Mouse (Mus musculus): ENCODE results near the gene Mical2. TPM values are rescaled to one million over a fixed set of nuclear protein-coding genes. Genes with fewer than 3 reads are reported as not detected.

The Mical2 gene
- polyA plus RNA-seq, 1 experiment, result 173 TPM

- H3K27me3 ChIP-seq (ENCODE audit: control insufficient read depth, insufficient read depth, low read length), result no peaks in the 10 kb centered on the region; the same call in 1 of the 2 replicates
- TF ChIP-seq CTCF (IDR thresholded peaks at IDR 0.05; ENCODE audit: borderline replicate concordance, insufficient read depth, low read depth, low read length) (no peak), POLR2A (IDR thresholded peaks at IDR 0.05; ENCODE audit: borderline replicate concordance, insufficient read depth, low read length) (no peak)
- peak in 1 of 2 experiments; percentile 61 for DNase-seq
- WGBS, result 22% methylated on average over 10 of the region's 10 CpGs
- H3K4me3 ChIP-seq (replicated peaks; ENCODE audit: insufficient read depth, low read depth, low read length), result no peak overlapping the region
- H3K4me1 ChIP-seq (ENCODE audit: control insufficient read depth, insufficient read depth, low read length), result peaks cover 88% of the 10 kb centered on the region
- peak overlapping the region; percentile 58 for H3K27ac ChIP-seq (ENCODE audit: insufficient read depth, low read length)
Measured at GRCm38 (mm10) chr7:112238768-112239728, 13.4 kb downstream of the Mical2 start.

- Histone ChIP-seq H3K4me3 (replicated peaks; ENCODE audit: insufficient read depth, low read depth, low read length) (no peak overlapping the region), H3K27ac (ENCODE audit: insufficient read depth, low read length) (peak overlapping the region; percentile 99), H3K4me1 (ENCODE audit: control insufficient read depth, insufficient read depth, low read length) (peaks cover 80% of the 10 kb centered on the region), H3K27me3 (ENCODE audit: control insufficient read depth, insufficient read depth, low read length) (no peaks in the 10 kb centered on the region; the same call in 1 of the 2 replicates)
- TF ChIP-seq POLR2A (IDR thresholded peaks at IDR 0.05; ENCODE audit: borderline replicate concordance, insufficient read depth, low read length) (no peak), CTCF (IDR thresholded peaks at IDR 0.05; ENCODE audit: borderline replicate concordance, insufficient read depth, low read depth, low read length) (no peak)
- no peak for DNase-seq
- 79% methylated on average over 2 of the region's 2 CpGs for WGBS
Measured at GRCm38 (mm10) chr7:112240748-112241147, 15.1 kb downstream of the Mical2 start.

- TF ChIP-seq POLR2A (IDR thresholded peaks at IDR 0.05; ENCODE audit: borderline replicate concordance, insufficient read depth, low read length) (no peak), CTCF (IDR thresholded peaks at IDR 0.05; ENCODE audit: borderline replicate concordance, insufficient read depth, low read depth, low read length) (no peak)
- H3K4me1 ChIP-seq (ENCODE audit: control insufficient read depth, insufficient read depth, low read length), result peaks cover 86% of the 10 kb centered on the region
- WGBS, result 7% methylated on average over 8 of the region's 8 CpGs
- peak overlapping the region; percentile 99 for H3K27ac ChIP-seq (ENCODE audit: insufficient read depth, low read length)
- H3K27me3 ChIP-seq (ENCODE audit: control insufficient read depth, insufficient read depth, low read length), result no peaks in the 10 kb centered on the region; the same call in 1 of the 2 replicates
- peak; percentile 70 to 81 for DNase-seq
- H3K4me3 ChIP-seq (replicated peaks; ENCODE audit: insufficient read depth, low read depth, low read length), result no peak overlapping the region
Measured at GRCm38 (mm10) chr7:112241211-112241944, 15.7 kb downstream of the Mical2 start.

GRCm38 (mm10) chr7:112241945-112242329 lies 16.3 kb downstream of the Mical2 start:
- WGBS, result 13% methylated on average over 3 of the region's 3 CpGs
- TF ChIP-seq POLR2A (IDR thresholded peaks at IDR 0.05; ENCODE audit: borderline replicate concordance, insufficient read depth, low read length) (no peak), CTCF (IDR thresholded peaks at IDR 0.05; ENCODE audit: borderline replicate concordance, insufficient read depth, low read depth, low read length) (no peak)
- Histone ChIP-seq H3K4me1 (ENCODE audit: control insufficient read depth, insufficient read depth, low read length) (peaks cover 87% of the 10 kb centered on the region), H3K27me3 (ENCODE audit: control insufficient read depth, insufficient read depth, low read length) (no peaks in the 10 kb centered on the region; the same call in 1 of the 2 replicates), H3K27ac (ENCODE audit: insufficient read depth, low read length) (peak overlapping the region; percentile 99), H3K4me3 (replicated peaks; ENCODE audit: insufficient read depth, low read depth, low read length) (no peak overlapping the region)
- DNase-seq, result peak in 1 of 2 experiments; percentile 82

GRCm38 (mm10) chr7:112242587-112242986 lies 16.9 kb downstream of the Mical2 start:
- H3K27me3 ChIP-seq (ENCODE audit: control insufficient read depth, insufficient read depth, low read length), result no peaks in the 10 kb centered on the region; the same call in 1 of the 2 replicates
- 17% methylated on average over 6 of the region's 6 CpGs for WGBS
- DNase-seq, result no peak
- TF ChIP-seq POLR2A (IDR thresholded peaks at IDR 0.05; ENCODE audit: borderline replicate concordance, insufficient read depth, low read length) (no peak), CTCF (IDR thresholded peaks at IDR 0.05; ENCODE audit: borderline replicate concordance, insufficient read depth, low read depth, low read length) (no peak)
- peak overlapping the region; percentile 99 for H3K27ac ChIP-seq (ENCODE audit: insufficient read depth, low read length)
- H3K4me3 ChIP-seq (replicated peaks; ENCODE audit: insufficient read depth, low read depth, low read length), result no peak overlapping the region
- peaks cover 81% of the 10 kb centered on the region for H3K4me1 ChIP-seq (ENCODE audit: control insufficient read depth, insufficient read depth, low read length)

- Histone ChIP-seq H3K4me1 (ENCODE audit: control insufficient read depth, insufficient read depth, low read length) (peaks cover 70% of the 10 kb centered on the region), H3K27me3 (ENCODE audit: control insufficient read depth, insufficient read depth, low read length) (no peaks in the 10 kb centered on the region; the same call in 1 of the 2 replicates), H3K27ac (ENCODE audit: insufficient read depth, low read length) (peak overlapping the region; percentile 99), H3K4me3 (replicated peaks; ENCODE audit: insufficient read depth, low read depth, low read length) (no peak overlapping the region)
- TF ChIP-seq CTCF (IDR thresholded peaks at IDR 0.05; ENCODE audit: borderline replicate concordance, insufficient read depth, low read depth, low read length), result no peak
- no peak for TF ChIP-seq POLR2A (IDR thresholded peaks at IDR 0.05; ENCODE audit: borderline replicate concordance, insufficient read depth, low read length)
- DNase-seq, result peak; percentile 75 to 82
- 6% methylated on average over 2 of the region's 2 CpGs for WGBS
Measured at GRCm38 (mm10) chr7:112244071-112244470, 18.4 kb downstream of the Mical2 start.

GRCm38 (mm10) chr7:112244683-112245082 lies 19.0 kb downstream of the Mical2 start:
- H3K27me3 ChIP-seq (ENCODE audit: control insufficient read depth, insufficient read depth, low read length), result no peaks in the 10 kb centered on the region; the same call in 1 of the 2 replicates
- 28% methylated on average over 6 of the region's 6 CpGs for WGBS
- peaks cover 69% of the 10 kb centered on the region for H3K4me1 ChIP-seq (ENCODE audit: control insufficient read depth, insufficient read depth, low read length)
- no peak for DNase-seq
- H3K4me3 ChIP-seq (replicated peaks; ENCODE audit: insufficient read depth, low read depth, low read length), result no peak overlapping the region
- peak overlapping the region; percentile 99 for H3K27ac ChIP-seq (ENCODE audit: insufficient read depth, low read length)
- TF ChIP-seq CTCF (IDR thresholded peaks at IDR 0.05; ENCODE audit: borderline replicate concordance, insufficient read depth, low read depth, low read length) (no peak), POLR2A (IDR thresholded peaks at IDR 0.05; ENCODE audit: borderline replicate concordance, insufficient read depth, low read length) (no peak)
